Mouse (Mus musculus): ENCODE data around the gene Itpkb. TPM values are rescaled to one million over a fixed set of nuclear protein-coding genes. Genes with fewer than 3 reads are reported as not detected.

Itpkb gene
- polyA plus RNA-seq (2012; rRNA removed) = 51.3 and 55.6 TPM in 2 replicates

- Histone ChIP-seq H3K4me1 (ENCODE audit: control insufficient read depth, insufficient read depth, low read length) (peaks cover 23% of the 10 kb centered on the region), H3K4me3 (replicated peaks; ENCODE audit: extremely low read depth, low read depth, low read length) (peak within 1 kb of the TSS; percentile 99)
- WGBS = under 1% methylated on average over 19 of the region's 19 CpGs
- TF ChIP-seq CTCF (IDR thresholded peaks at IDR 0.05; ENCODE audit: insufficient read depth, low read length) (no peak), POLR2A (IDR thresholded peaks at IDR 0.05; ENCODE audit: borderline replicate concordance, extremely low read depth, low read depth, low read length) (peak; percentile 98)
- DNase-seq = peak; percentile 80
Observed at GRCm38 (mm10) chr1:180330145-180330706, at the start of gene Itpkb. Itpkb (plus strand) TSS chr1:180330485.

DNA sequence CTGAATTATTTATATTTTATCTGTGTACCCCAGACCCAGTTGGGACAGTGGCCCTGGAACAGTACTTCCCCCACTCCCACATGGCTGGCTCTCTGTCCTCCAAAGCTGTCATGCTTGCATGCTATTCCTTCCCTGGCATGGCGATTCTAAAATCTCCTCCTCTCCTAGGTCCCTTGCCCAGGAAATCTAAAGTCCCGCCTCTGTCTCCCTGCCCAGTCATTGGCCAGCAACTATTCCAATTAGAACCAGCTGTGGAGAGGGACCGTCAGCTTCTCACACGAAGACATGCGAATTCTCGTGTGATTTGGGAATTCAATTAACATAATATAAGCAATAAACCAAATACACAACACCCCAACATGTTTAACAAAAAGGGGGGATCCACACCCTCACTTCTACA lies 47.7 kb upstream of the Itpkb start:
- H3K4me1 ChIP-seq (ENCODE audit: control insufficient read depth, insufficient read depth, low read length) = peaks cover 18% of the 10 kb centered on the region
- TF ChIP-seq CTCF (IDR thresholded peaks at IDR 0.05; ENCODE audit: insufficient read depth, low read length) (no peak), POLR2A (IDR thresholded peaks at IDR 0.05; ENCODE audit: borderline replicate concordance, extremely low read depth, low read depth, low read length) (no peak)
- no peak for DNase-seq
- 62% methylated on average over 6 of the region's 6 CpGs for WGBS
- H3K4me3 ChIP-seq (replicated peaks; ENCODE audit: extremely low read depth, low read depth, low read length) = no peak overlapping the region

- Histone ChIP-seq H3K4me3 (replicated peaks; ENCODE audit: extremely low read depth, low read depth, low read length) (no peak overlapping the region), H3K4me1 (ENCODE audit: control insufficient read depth, insufficient read depth, low read length) (peaks cover 14% of the 10 kb centered on the region)
- WGBS = 52% methylated on average over 16 of the region's 16 CpGs
- DNase-seq = peak; percentile 25
- TF ChIP-seq POLR2A (IDR thresholded peaks at IDR 0.05; ENCODE audit: borderline replicate concordance, extremely low read depth, low read depth, low read length) (no peak), CTCF (IDR thresholded peaks at IDR 0.05; ENCODE audit: insufficient read depth, low read length) (no peak)
Observed at GRCm38 (mm10) chr1:180283813-180284768, 46.2 kb upstream of the Itpkb start.

DNA sequence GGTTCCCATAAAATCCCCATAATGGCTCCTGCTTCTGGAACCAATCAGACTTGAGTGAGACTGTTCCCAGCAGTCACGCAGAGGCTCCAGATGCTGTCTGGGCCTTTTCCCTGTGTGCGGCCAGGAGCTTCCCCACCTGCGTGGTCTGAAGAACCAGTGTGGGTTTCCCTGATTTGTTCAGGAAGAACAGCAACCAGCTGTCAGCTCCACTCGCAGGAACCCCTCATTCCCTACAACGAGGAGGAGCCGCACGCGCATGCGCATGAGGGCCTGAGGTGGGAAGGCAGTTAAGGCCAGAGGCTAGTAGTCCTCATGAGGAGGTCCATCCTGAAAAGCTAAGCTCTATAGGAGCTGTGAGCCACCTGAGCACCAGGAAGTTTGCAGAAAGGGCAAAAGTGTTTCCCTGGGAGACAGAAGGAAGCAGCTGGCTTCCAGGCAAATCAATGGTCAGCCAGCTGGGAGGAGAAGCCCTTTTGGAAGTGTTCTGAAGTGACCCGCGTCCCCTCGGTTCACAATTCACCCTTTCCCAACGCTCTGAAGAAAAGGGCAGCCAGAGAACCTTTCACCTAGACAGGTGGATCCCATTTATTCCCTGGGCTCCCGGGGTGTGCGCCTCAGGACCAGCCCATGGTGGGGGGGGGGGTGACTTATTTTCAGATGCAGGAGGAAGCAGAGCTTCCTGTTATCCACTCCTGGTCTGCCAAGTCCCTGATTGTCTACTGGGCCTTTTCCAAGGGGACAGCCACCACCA lies 44.0 kb upstream of the Itpkb start:
- TF ChIP-seq POLR2A (IDR thresholded peaks at IDR 0.05; ENCODE audit: borderline replicate concordance, extremely low read depth, low read depth, low read length) (no peak), CTCF (IDR thresholded peaks at IDR 0.05; ENCODE audit: insufficient read depth, low read length) (no peak)
- peak; percentile 32 for DNase-seq

DNA sequence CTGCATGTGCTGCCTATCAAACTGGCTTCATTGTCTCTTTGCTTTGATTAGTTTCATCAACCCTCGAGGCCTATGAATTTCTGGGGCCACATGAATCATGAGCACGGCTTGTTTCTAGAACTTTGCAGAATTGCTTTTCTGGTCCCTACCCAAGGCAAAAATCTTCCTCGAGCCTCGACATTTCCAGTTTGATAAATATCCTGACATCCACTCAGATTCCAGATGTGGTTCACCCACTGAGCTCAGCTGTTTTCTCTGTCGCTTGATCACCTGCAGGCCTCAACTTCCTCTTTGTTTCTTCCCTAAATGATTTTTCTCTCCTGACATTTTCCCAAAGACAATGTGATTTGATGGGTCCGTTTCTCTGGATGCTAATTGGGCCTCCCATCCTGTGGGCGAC lies 42.1 kb upstream of the Itpkb start:
- Histone ChIP-seq H3K4me1 (ENCODE audit: control insufficient read depth, insufficient read depth, low read length) (peaks cover 3% of the 10 kb centered on the region; the same call in 1 of the 2 replicates), H3K4me3 (replicated peaks; ENCODE audit: extremely low read depth, low read depth, low read length) (no peak overlapping the region)
- WGBS = 82% methylated on average over 7 of the region's 7 CpGs
- DNase-seq = no peak
- TF ChIP-seq POLR2A (IDR thresholded peaks at IDR 0.05; ENCODE audit: borderline replicate concordance, extremely low read depth, low read depth, low read length) = no peak
- TF ChIP-seq CTCF (IDR thresholded peaks at IDR 0.05; ENCODE audit: insufficient read depth, low read length) = no peak

More for the DNA sequence above, 44.0 kb upstream of the Itpkb start:
- 43% methylated on average over 15 of the region's 15 CpGs for WGBS
- peaks cover 3% of the 10 kb centered on the region; the same call in 1 of the 2 replicates for H3K4me1 ChIP-seq (ENCODE audit: control insufficient read depth, insufficient read depth, low read length)
- H3K4me3 ChIP-seq (replicated peaks; ENCODE audit: extremely low read depth, low read depth, low read length) = no peak overlapping the region

- Histone ChIP-seq H3K4me1 (ENCODE audit: control insufficient read depth, insufficient read depth, low read length) (no peaks in the 10 kb centered on the region; the same call in 1 of the 2 replicates), H3K4me3 (replicated peaks; ENCODE audit: extremely low read depth, low read depth, low read length) (no peak overlapping the region)
- DNase-seq = no peak
- TF ChIP-seq POLR2A (IDR thresholded peaks at IDR 0.05; ENCODE audit: borderline replicate concordance, extremely low read depth, low read depth, low read length) = no peak
- no peak for TF ChIP-seq CTCF (IDR thresholded peaks at IDR 0.05; ENCODE audit: insufficient read depth, low read length)
- 69% methylated on average over 7 of the region's 7 CpGs for WGBS
Observed at GRCm38 (mm10) chr1:180288872-180289468, 41.3 kb upstream of the Itpkb start.

DNA sequence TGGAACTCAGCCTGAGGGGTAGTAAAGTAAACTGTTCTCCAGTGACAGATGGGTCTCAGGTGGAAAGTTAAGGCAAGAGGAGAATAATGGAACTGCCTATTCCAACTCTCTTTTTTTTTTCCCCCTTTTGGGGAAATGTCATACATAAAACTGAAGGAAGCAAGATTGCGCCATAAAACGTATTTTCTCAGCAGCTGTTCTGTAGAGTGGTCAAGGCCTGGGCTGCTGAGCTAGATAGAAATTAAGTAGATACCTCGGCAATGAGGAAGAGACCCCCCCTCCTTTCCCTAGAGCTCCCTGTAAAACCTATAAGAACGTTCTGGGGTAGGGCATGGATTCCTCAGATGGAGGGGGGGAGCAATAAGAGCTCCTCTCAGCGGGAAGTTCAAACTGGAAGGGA lies 40.5 kb upstream of the Itpkb start:
- WGBS = 62% methylated on average over 5 of the region's 5 CpGs
- no peak overlapping the region for H3K4me3 ChIP-seq (replicated peaks; ENCODE audit: extremely low read depth, low read depth, low read length)
- no peak for DNase-seq
- no peak for TF ChIP-seq CTCF (IDR thresholded peaks at IDR 0.05; ENCODE audit: insufficient read depth, low read length)
- no peak for TF ChIP-seq POLR2A (IDR thresholded peaks at IDR 0.05; ENCODE audit: borderline replicate concordance, extremely low read depth, low read depth, low read length)
- H3K4me1 ChIP-seq (ENCODE audit: control insufficient read depth, insufficient read depth, low read length) = no peaks in the 10 kb centered on the region; the same call in 1 of the 2 replicates

- Histone ChIP-seq H3K4me1 (ENCODE audit: control insufficient read depth, insufficient read depth, low read length) (no peaks in the 10 kb centered on the region; the same call in 1 of the 2 replicates), H3K4me3 (replicated peaks; ENCODE audit: extremely low read depth, low read depth, low read length) (no peak overlapping the region)
- no peak for DNase-seq
- 86% methylated on average over 4 of the region's 4 CpGs for WGBS
- TF ChIP-seq POLR2A (IDR thresholded peaks at IDR 0.05; ENCODE audit: borderline replicate concordance, extremely low read depth, low read depth, low read length) (no peak), CTCF (IDR thresholded peaks at IDR 0.05; ENCODE audit: insufficient read depth, low read length) (no peak)
Observed at GRCm38 (mm10) chr1:180290358-180290757, 39.9 kb upstream of the Itpkb start.

DNA sequence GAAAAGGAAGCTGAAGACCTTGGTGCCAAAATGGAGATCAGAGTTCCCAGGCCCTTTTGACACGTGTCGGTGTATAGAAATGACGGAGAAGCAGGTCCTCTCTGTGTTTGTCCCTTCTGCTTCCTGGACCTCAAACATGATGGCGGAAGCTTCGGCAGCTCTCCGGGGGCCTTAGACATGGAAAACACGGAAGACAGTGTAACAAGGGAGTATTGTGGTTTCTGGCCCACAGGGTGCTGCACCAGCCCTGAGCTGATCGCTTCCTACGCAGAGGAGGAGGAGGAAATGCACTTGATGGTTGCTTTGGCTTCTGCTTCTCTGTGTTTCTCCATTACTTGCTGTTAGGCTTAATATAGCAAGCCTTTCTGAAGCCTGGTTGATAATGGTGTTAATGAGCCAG lies 34.2 kb upstream of the Itpkb start:
- Histone ChIP-seq H3K4me1 (ENCODE audit: control insufficient read depth, insufficient read depth, low read length) (no peaks in the 10 kb centered on the region), H3K4me3 (replicated peaks; ENCODE audit: extremely low read depth, low read depth, low read length) (no peak overlapping the region)
- WGBS = 60% methylated on average over 9 of the region's 9 CpGs
- no peak for TF ChIP-seq CTCF (IDR thresholded peaks at IDR 0.05; ENCODE audit: insufficient read depth, low read length)
- TF ChIP-seq POLR2A (IDR thresholded peaks at IDR 0.05; ENCODE audit: borderline replicate concordance, extremely low read depth, low read depth, low read length) = no peak
- DNase-seq = no peak

Data from lung, adult 2 months (tissue).